Mouse (Mus musculus): ENCODE results near the gene Col17a1. TPM values are rescaled to one million over a fixed set of nuclear protein-coding genes. Genes with fewer than 3 reads are reported as not detected.

The Col17a1 gene
- polyA plus RNA-seq, 1 experiment: not detected

GRCm38 (mm10) chr19:47722471-47722870 is 30.6 kb upstream of the Col17a1 start:
- Histone ChIP-seq H3K9me3 (replicated peaks; ENCODE audit: control insufficient read depth, insufficient read depth, low read length, poor library complexity, severe bottlenecking) (no peaks in the 10 kb centered on the region), H3K27me3 (ENCODE audit: control insufficient read depth, insufficient read depth, low read length, poor library complexity, severe bottlenecking) (no peaks in the 10 kb centered on the region), H3K4me3 (ENCODE audit: low read depth, low read length) (no peak overlapping the region), H3K4me1 (ENCODE audit: control insufficient read depth, insufficient read depth, low read length) (no peaks in the 10 kb centered on the region), H3K27ac (ENCODE audit: insufficient read depth, low read length) (no peak overlapping the region), H3K9ac (ENCODE audit: low read depth, poor library complexity, severe bottlenecking) (no peak overlapping the region), H3K36me3 (ENCODE audit: control insufficient read depth, insufficient read depth, low read length, poor library complexity, severe bottlenecking) (no peaks in the 10 kb centered on the region)
- TF ChIP-seq EP300 (IDR thresholded peaks at IDR 0.05; ENCODE audit: insufficient read depth, low read depth, low read length) (no peak), POLR2A (IDR thresholded peaks at IDR 0.05; ENCODE audit: insufficient read depth, low read length) (no peak), CTCF (IDR thresholded peaks at IDR 0.05; ENCODE audit: low read depth, low read length) (no peak)

DNA sequence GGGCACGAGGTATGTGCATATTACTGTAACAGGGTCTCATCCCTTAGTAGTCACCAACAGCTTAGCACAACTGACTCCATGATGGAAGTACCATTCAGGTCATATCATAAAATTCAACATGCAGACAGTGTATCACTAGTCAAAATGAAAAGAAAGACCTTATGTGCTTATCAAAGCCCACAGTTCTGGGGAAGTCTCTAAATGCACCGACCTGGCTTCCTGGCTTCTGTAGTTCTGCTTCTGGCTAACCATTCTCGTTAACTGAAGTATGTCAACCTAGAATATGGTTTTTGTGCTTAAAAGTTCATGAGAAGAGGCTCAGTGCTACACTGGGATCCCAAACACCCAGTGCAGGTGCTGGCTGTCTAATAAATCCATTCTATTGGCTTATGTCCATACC is 27.3 kb upstream of the Col17a1 start:
- H3K9me3 ChIP-seq (replicated peaks; ENCODE audit: control insufficient read depth, insufficient read depth, low read length, poor library complexity, severe bottlenecking): no peaks in the 10 kb centered on the region; the same call in 1 of the 2 replicates
- H3K27ac ChIP-seq (ENCODE audit: insufficient read depth, low read length): no peak overlapping the region
- H3K4me3 ChIP-seq (ENCODE audit: low read depth, low read length): no peak overlapping the region
- TF ChIP-seq EP300 (IDR thresholded peaks at IDR 0.05; ENCODE audit: insufficient read depth, low read depth, low read length) (no peak), CTCF (IDR thresholded peaks at IDR 0.05; ENCODE audit: low read depth, low read length) (no peak), POLR2A (IDR thresholded peaks at IDR 0.05; ENCODE audit: insufficient read depth, low read length) (no peak)
- no peak overlapping the region for H3K9ac ChIP-seq (ENCODE audit: low read depth, poor library complexity, severe bottlenecking)
- H3K27me3 ChIP-seq (ENCODE audit: control insufficient read depth, insufficient read depth, low read length, poor library complexity, severe bottlenecking): no peaks in the 10 kb centered on the region; the same call in 1 of the 2 replicates
- no peaks in the 10 kb centered on the region for H3K36me3 ChIP-seq (ENCODE audit: control insufficient read depth, insufficient read depth, low read length, poor library complexity, severe bottlenecking)
- no peaks in the 10 kb centered on the region for H3K4me1 ChIP-seq (ENCODE audit: control insufficient read depth, insufficient read depth, low read length)

- no peak overlapping the region for H3K9ac ChIP-seq (ENCODE audit: low read depth, poor library complexity, severe bottlenecking)
- H3K4me1 ChIP-seq (ENCODE audit: control insufficient read depth, insufficient read depth, low read length): no peaks in the 10 kb centered on the region
- H3K9me3 ChIP-seq (replicated peaks; ENCODE audit: control insufficient read depth, insufficient read depth, low read length, poor library complexity, severe bottlenecking): no peaks in the 10 kb centered on the region; the same call in 1 of the 2 replicates
- no peaks in the 10 kb centered on the region for H3K36me3 ChIP-seq (ENCODE audit: control insufficient read depth, insufficient read depth, low read length, poor library complexity, severe bottlenecking)
- H3K4me3 ChIP-seq (ENCODE audit: low read depth, low read length): no peak overlapping the region
- TF ChIP-seq CTCF (IDR thresholded peaks at IDR 0.05; ENCODE audit: low read depth, low read length) (no peak), EP300 (IDR thresholded peaks at IDR 0.05; ENCODE audit: insufficient read depth, low read depth, low read length) (no peak), POLR2A (IDR thresholded peaks at IDR 0.05; ENCODE audit: insufficient read depth, low read length) (no peak)
- no peaks in the 10 kb centered on the region; the same call in 1 of the 2 replicates for H3K27me3 ChIP-seq (ENCODE audit: control insufficient read depth, insufficient read depth, low read length, poor library complexity, severe bottlenecking)
- no peak overlapping the region for H3K27ac ChIP-seq (ENCODE audit: insufficient read depth, low read length)
Observed at GRCm38 (mm10) chr19:47716144-47716543, 24.2 kb upstream of the Col17a1 start.

GRCm38 (mm10) chr19:47713457-47713856 is 21.6 kb upstream of the Col17a1 start:
- Histone ChIP-seq H3K27ac (ENCODE audit: insufficient read depth, low read length) (no peak overlapping the region), H3K4me3 (ENCODE audit: low read depth, low read length) (no peak overlapping the region), H3K27me3 (ENCODE audit: control insufficient read depth, insufficient read depth, low read length, poor library complexity, severe bottlenecking) (no peaks in the 10 kb centered on the region; the same call in 1 of the 2 replicates), H3K4me1 (ENCODE audit: control insufficient read depth, insufficient read depth, low read length) (no peaks in the 10 kb centered on the region), H3K36me3 (ENCODE audit: control insufficient read depth, insufficient read depth, low read length, poor library complexity, severe bottlenecking) (no peaks in the 10 kb centered on the region), H3K9me3 (replicated peaks; ENCODE audit: control insufficient read depth, insufficient read depth, low read length, poor library complexity, severe bottlenecking) (no peaks in the 10 kb centered on the region; the same call in 1 of the 2 replicates), H3K9ac (ENCODE audit: low read depth, poor library complexity, severe bottlenecking) (no peak overlapping the region)
- no peak for TF ChIP-seq CTCF (IDR thresholded peaks at IDR 0.05; ENCODE audit: low read depth, low read length)
- no peak for TF ChIP-seq POLR2A (IDR thresholded peaks at IDR 0.05; ENCODE audit: insufficient read depth, low read length)
- no peak for TF ChIP-seq EP300 (IDR thresholded peaks at IDR 0.05; ENCODE audit: insufficient read depth, low read depth, low read length)

- TF ChIP-seq CTCF (IDR thresholded peaks at IDR 0.05; ENCODE audit: low read depth, low read length): no peak
- no peak for TF ChIP-seq EP300 (IDR thresholded peaks at IDR 0.05; ENCODE audit: insufficient read depth, low read depth, low read length)
- no peak for TF ChIP-seq POLR2A (IDR thresholded peaks at IDR 0.05; ENCODE audit: insufficient read depth, low read length)
Observed at GRCm38 (mm10) chr19:47710376-47710775, 18.5 kb upstream of the Col17a1 start.

GRCm38 (mm10) chr19:47705772-47706309 is 13.9 kb upstream of the Col17a1 start:
- H3K9me3 ChIP-seq (replicated peaks; ENCODE audit: control insufficient read depth, insufficient read depth, low read length, poor library complexity, severe bottlenecking): no peaks in the 10 kb centered on the region
- no peak for TF ChIP-seq CTCF (IDR thresholded peaks at IDR 0.05; ENCODE audit: low read depth, low read length)
- TF ChIP-seq POLR2A (IDR thresholded peaks at IDR 0.05; ENCODE audit: insufficient read depth, low read length): peak; percentile 86
- H3K27me3 ChIP-seq (ENCODE audit: control insufficient read depth, insufficient read depth, low read length, poor library complexity, severe bottlenecking): no peaks in the 10 kb centered on the region
- H3K4me1 ChIP-seq (ENCODE audit: control insufficient read depth, insufficient read depth, low read length): no peaks in the 10 kb centered on the region
- H3K9ac ChIP-seq (ENCODE audit: low read depth, poor library complexity, severe bottlenecking): no peak overlapping the region
- no peaks in the 10 kb centered on the region for H3K36me3 ChIP-seq (ENCODE audit: control insufficient read depth, insufficient read depth, low read length, poor library complexity, severe bottlenecking)
- no peak overlapping the region for H3K4me3 ChIP-seq (ENCODE audit: low read depth, low read length)
- no peak overlapping the region; the same call in 1 of the 2 replicates for H3K27ac ChIP-seq (ENCODE audit: insufficient read depth, low read length)

More at GRCm38 (mm10) chr19:47710376-47710775, 18.5 kb upstream of the Col17a1 start:
- H3K9ac ChIP-seq (ENCODE audit: low read depth, poor library complexity, severe bottlenecking): no peak overlapping the region
- H3K4me1 ChIP-seq (ENCODE audit: control insufficient read depth, insufficient read depth, low read length): no peaks in the 10 kb centered on the region
- H3K27me3 ChIP-seq (ENCODE audit: control insufficient read depth, insufficient read depth, low read length, poor library complexity, severe bottlenecking): no peaks in the 10 kb centered on the region
- H3K27ac ChIP-seq (ENCODE audit: insufficient read depth, low read length): no peak overlapping the region
- H3K36me3 ChIP-seq (ENCODE audit: control insufficient read depth, insufficient read depth, low read length, poor library complexity, severe bottlenecking): no peaks in the 10 kb centered on the region
- no peak overlapping the region for H3K4me3 ChIP-seq (ENCODE audit: low read depth, low read length)
- no peaks in the 10 kb centered on the region for H3K9me3 ChIP-seq (replicated peaks; ENCODE audit: control insufficient read depth, insufficient read depth, low read length, poor library complexity, severe bottlenecking)

All from ES-Bruce4 (cell line).